Mouse (Mus musculus) stomach, postnatal 0 days (tissue): ENCODE results near the gene Itpk1.
A peak's percentile ranks its signal among the peaks of the same experiment; 100 is the strongest.

Experiments
- CTCF ChIP-seq: IDR thresholded peaks from 2 replicates; pipeline ENCODE4 v1.5.1; 2016; ENCODE audit warnings: antibody characterized with exemption, low read depth, mild to moderate bottlenecking, moderate library complexity
- EP300 ChIP-seq: optimal IDR thresholded peaks from 2 replicates; pipeline ENCODE3; 2016; ENCODE audit warnings: antibody characterized with exemption

GRCm38 (mm10) chr12:102719552-102720315 is 15.0 kb upstream of the Itpk1 start:
- TF ChIP-seq CTCF (peak; percentile 92), EP300 (no peak)
